Mouse (Mus musculus): ENCODE data around the gene Atg16l2. TPM values are rescaled to one million over a fixed set of nuclear protein-coding genes. Genes with fewer than 3 reads are reported as not detected.

Atg16l2 gene
- total and polyA plus RNA-seq, 3 experiments: 7.9 to 8.8 TPM; not detected in 1

GRCm38 (mm10) chr7:101232716-101233115 lies 69.3 kb downstream of the Atg16l2 start:
- H3K27me3 ChIP-seq (ENCODE audit: control insufficient read depth in 1 of 2, insufficient read depth in 2 of 2, low read length in 2 of 2): no peaks in the 10 kb centered on the region
- no peak overlapping the region for H3K4me3 ChIP-seq (ENCODE audit: control insufficient read depth in 1 of 2, insufficient read depth in 1 of 2, low read depth in 2 of 2, low read length in 2 of 2)
- H3K4me1 ChIP-seq (ENCODE audit: control insufficient read depth in 1 of 2, insufficient read depth in 2 of 2, low read length in 2 of 2): no peaks in the 10 kb centered on the region
- H3K27ac ChIP-seq (ENCODE audit: control insufficient read depth, low read depth, low read length): no peak overlapping the region
- DNase-seq (ENCODE audit: low read depth, low spot score): no peak
- no peaks in the 10 kb centered on the region for H3K36me3 ChIP-seq (ENCODE audit: control insufficient read depth in 1 of 2, insufficient read depth in 2 of 2, low read length in 2 of 2)
- no peak overlapping the region for H3K9ac ChIP-seq (ENCODE audit: control insufficient read depth, low read depth, low read length, poor library complexity, severe bottlenecking)
- H3K79me2 ChIP-seq (ENCODE audit: control insufficient read depth, insufficient read depth, low read length, poor library complexity): no peaks in the 10 kb centered on the region
- no peaks in the 10 kb centered on the region for H3K9me3 ChIP-seq (replicated peaks; ENCODE audit: insufficient read depth, low read length)
- TF ChIP-seq USF1 (IDR thresholded peaks at IDR 0.05; ENCODE audit: low read depth, low read length) (no peak), CTCF (IDR thresholded peaks at IDR 0.05 in 2 of 3, conservative IDR thresholded peaks at IDR 0.05 in 1 of 3; ENCODE audit: control insufficient read depth in 1 of 3, insufficient read depth in 1 of 3, low read depth in 2 of 3, low read length in 3 of 3, poor library complexity in 1 of 3, severe bottlenecking in 1 of 3) (no peak), ZKSCAN1 (IDR thresholded peaks at IDR 0.05; ENCODE audit: low read depth, low read length) (no peak)

GRCm38 (mm10) chr7:101231458-101231857 lies 70.6 kb downstream of the Atg16l2 start:
- no peak overlapping the region for H3K4me3 ChIP-seq (ENCODE audit: control insufficient read depth in 1 of 2, insufficient read depth in 1 of 2, low read depth in 2 of 2, low read length in 2 of 2)
- DNase-seq (ENCODE audit: low read depth, low spot score): peak; percentile 67
- H3K27me3 ChIP-seq (ENCODE audit: control insufficient read depth in 1 of 2, insufficient read depth in 2 of 2, low read length in 2 of 2): no peaks in the 10 kb centered on the region
- no peaks in the 10 kb centered on the region for H3K4me1 ChIP-seq (ENCODE audit: control insufficient read depth in 1 of 2, insufficient read depth in 2 of 2, low read length in 2 of 2)
- no peak overlapping the region for H3K27ac ChIP-seq (ENCODE audit: control insufficient read depth, low read depth, low read length)
- H3K36me3 ChIP-seq (ENCODE audit: control insufficient read depth in 1 of 2, insufficient read depth in 2 of 2, low read length in 2 of 2): no peaks in the 10 kb centered on the region
- no peaks in the 10 kb centered on the region for H3K9me3 ChIP-seq (replicated peaks; ENCODE audit: insufficient read depth, low read length)
- H3K9ac ChIP-seq (ENCODE audit: control insufficient read depth, low read depth, low read length, poor library complexity, severe bottlenecking): no peak overlapping the region
- no peak for TF ChIP-seq MAFK (IDR thresholded peaks at IDR 0.05; ENCODE audit: borderline replicate concordance, low read depth, low read length)
- peak in 1 of 3 experiments; percentile 64; a peak in 3 of 6 replicates for TF ChIP-seq CTCF (IDR thresholded peaks at IDR 0.05 in 2 of 3, conservative IDR thresholded peaks at IDR 0.05 in 1 of 3; ENCODE audit: control insufficient read depth in 1 of 3, insufficient read depth in 1 of 3, low read depth in 2 of 3, low read length in 3 of 3, poor library complexity in 1 of 3, severe bottlenecking in 1 of 3)
- no peak for TF ChIP-seq MAX (IDR thresholded peaks at IDR 0.05; ENCODE audit: low read length)
- TF ChIP-seq JUND (IDR thresholded peaks at IDR 0.05; ENCODE audit: low read depth, low read length): no peak
- TF ChIP-seq CHD2 (IDR thresholded peaks at IDR 0.05; ENCODE audit: low read length): no peak
- TF ChIP-seq MYB (IDR thresholded peaks at IDR 0.05; ENCODE audit: low read depth, low read length): no peak
- TF ChIP-seq MYC (IDR thresholded peaks at IDR 0.05; ENCODE audit: low read depth, low read length): no peak
- peak; percentile 11; the same call in 1 of the 2 replicates for TF ChIP-seq SIN3A (IDR thresholded peaks at IDR 0.05; ENCODE audit: low read length)
- no peak for TF ChIP-seq BHLHE40 (IDR thresholded peaks at IDR 0.05; ENCODE audit: borderline replicate concordance, low read depth, low read length)
- TF ChIP-seq USF1 (IDR thresholded peaks at IDR 0.05; ENCODE audit: low read depth, low read length): no peak
- TF ChIP-seq ZC3H11A (IDR thresholded peaks at IDR 0.05; ENCODE audit: low read depth, low read length): peak; percentile 67
- TF ChIP-seq KAT2A (conservative IDR thresholded peaks at IDR 0.05; ENCODE audit: low read depth, low read length): no peak
- TF ChIP-seq E2F4 (IDR thresholded peaks at IDR 0.05; ENCODE audit: borderline replicate concordance, low read depth, low read length): no peak
- no peak for TF ChIP-seq MAZ (IDR thresholded peaks at IDR 0.05; ENCODE audit: low read depth, low read length)
- peak; percentile 69 for TF ChIP-seq RAD21 (IDR thresholded peaks at IDR 0.05; ENCODE audit: low read depth, low read length)
- TF ChIP-seq POLR2A (IDR thresholded peaks at IDR 0.05; ENCODE audit: control insufficient read depth in 1 of 2, insufficient read depth in 1 of 2, low read depth in 1 of 2, low read length in 2 of 2, poor library complexity in 1 of 2): no peak
- TF ChIP-seq HCFC1 (IDR thresholded peaks at IDR 0.05; ENCODE audit: low read depth, low read length): no peak
- peak; percentile 74 for TF ChIP-seq SMC3 (IDR thresholded peaks at IDR 0.05; ENCODE audit: low read depth, low read length)
- no peak for TF ChIP-seq TAL1 (IDR thresholded peaks at IDR 0.05; ENCODE audit: low read length)
- TF ChIP-seq MXI1 (IDR thresholded peaks at IDR 0.05; ENCODE audit: low read depth, low read length): no peak
- no peaks in the 10 kb centered on the region for H3K79me2 ChIP-seq (ENCODE audit: control insufficient read depth, insufficient read depth, low read length, poor library complexity)
